Mouse (Mus musculus): ENCODE results near the gene Atp8a2. TPM values are rescaled to one million over a fixed set of nuclear protein-coding genes. Genes with fewer than 3 reads are reported as not detected.

Atp8a2 gene
- polyA plus RNA-seq, 1 experiment from 2014 or later = 0.74 TPM

- WGBS = 32% methylated on average over 9 of the region's 9 CpGs
- H3K4me1 ChIP-seq (ENCODE audit: control insufficient read depth, insufficient read depth, low read length) = no peaks in the 10 kb centered on the region
- ATAC-seq (ENCODE audit: low FRiP score, low TSS enrichment) = peak; percentile 2; the same call in 1 of the 2 replicates
- 0 out of 2 replicates have a peak overlapping the region, but pooled peaks have one; percentile 68 for H3K9ac ChIP-seq (ENCODE audit: low read depth, low read length)
- H3K27ac ChIP-seq (ENCODE audit: low read depth, low read length) = no peak overlapping the region
- peaks cover 33% of the 10 kb centered on the region for H3K27me3 ChIP-seq (ENCODE audit: control insufficient read depth, insufficient read depth, low read length)
- H3K4me3 ChIP-seq (ENCODE audit: low read length) = peak overlapping the region; percentile 73
- no peaks in the 10 kb centered on the region for H3K36me3 ChIP-seq (ENCODE audit: control insufficient read depth, insufficient read depth, low read length)
- H3K9me3 ChIP-seq (ENCODE audit: control insufficient read depth, low read length) = no peaks in the 10 kb centered on the region
- H3K4me2 ChIP-seq (replicated peaks; ENCODE audit: low read depth, low read length) = peak overlapping the region; percentile 100
These were observed 20.5 kb downstream of the Atp8a2 start for GRCm38 (mm10) chr14:60176469-60176890.

- Histone ChIP-seq H3K4me2 (replicated peaks; ENCODE audit: low read depth, low read length) (no peak overlapping the region), H3K9ac (ENCODE audit: low read depth, low read length) (no peak overlapping the region), H3K4me3 (ENCODE audit: low read length) (no peak overlapping the region), H3K9me3 (ENCODE audit: control insufficient read depth, low read length) (no peaks in the 10 kb centered on the region), H3K36me3 (ENCODE audit: control insufficient read depth, insufficient read depth, low read length) (no peaks in the 10 kb centered on the region), H3K27me3 (ENCODE audit: control insufficient read depth, insufficient read depth, low read length) (peaks cover 26% of the 10 kb centered on the region), H3K27ac (ENCODE audit: low read depth, low read length) (no peak overlapping the region), H3K4me1 (ENCODE audit: control insufficient read depth, insufficient read depth, low read length) (no peaks in the 10 kb centered on the region)
- ATAC-seq (ENCODE audit: low FRiP score, low TSS enrichment) = no peak
- WGBS = 62% methylated on average over 12 of the region's 12 CpGs
These were observed 24.5 kb downstream of the Atp8a2 start for GRCm38 (mm10) chr14:60172286-60173055.

GRCm38 (mm10) chr14:60170845-60171610, 26.0 kb downstream of the Atp8a2 start:
- Histone ChIP-seq H3K27me3 (ENCODE audit: control insufficient read depth, insufficient read depth, low read length) (peaks cover 12% of the 10 kb centered on the region), H3K4me2 (replicated peaks; ENCODE audit: low read depth, low read length) (no peak overlapping the region), H3K9me3 (ENCODE audit: control insufficient read depth, low read length) (no peaks in the 10 kb centered on the region), H3K4me3 (ENCODE audit: low read length) (no peak overlapping the region), H3K4me1 (ENCODE audit: control insufficient read depth, insufficient read depth, low read length) (no peaks in the 10 kb centered on the region), H3K27ac (ENCODE audit: low read depth, low read length) (no peak overlapping the region), H3K9ac (ENCODE audit: low read depth, low read length) (no peak overlapping the region), H3K36me3 (ENCODE audit: control insufficient read depth, insufficient read depth, low read length) (no peaks in the 10 kb centered on the region)
- 53% methylated on average over 16 of the region's 16 CpGs for WGBS
- no peak for ATAC-seq (ENCODE audit: low FRiP score, low TSS enrichment)

GRCm38 (mm10) chr14:60163367-60163766, 33.6 kb downstream of the Atp8a2 start:
- H3K4me3 ChIP-seq (ENCODE audit: low read length) = no peak overlapping the region
- no peaks in the 10 kb centered on the region for H3K4me1 ChIP-seq (ENCODE audit: control insufficient read depth, insufficient read depth, low read length)
- no peaks in the 10 kb centered on the region for H3K9me3 ChIP-seq (ENCODE audit: control insufficient read depth, low read length)
- H3K36me3 ChIP-seq (ENCODE audit: control insufficient read depth, insufficient read depth, low read length) = no peaks in the 10 kb centered on the region
- no peak overlapping the region for H3K4me2 ChIP-seq (replicated peaks; ENCODE audit: low read depth, low read length)
- H3K27me3 ChIP-seq (ENCODE audit: control insufficient read depth, insufficient read depth, low read length) = no peaks in the 10 kb centered on the region
- ATAC-seq (ENCODE audit: low FRiP score, low TSS enrichment) = no peak
- WGBS = 95% methylated on average over 3 of the region's 3 CpGs
- no peak overlapping the region for H3K27ac ChIP-seq (ENCODE audit: low read depth, low read length)
- H3K9ac ChIP-seq (ENCODE audit: low read depth, low read length) = no peak overlapping the region

GRCm38 (mm10) chr14:60152373-60152772, 44.6 kb downstream of the Atp8a2 start:
- H3K4me2 ChIP-seq (replicated peaks; ENCODE audit: low read depth, low read length) = no peak overlapping the region
- no peaks in the 10 kb centered on the region for H3K27me3 ChIP-seq (ENCODE audit: control insufficient read depth, insufficient read depth, low read length)
- H3K9me3 ChIP-seq (ENCODE audit: control insufficient read depth, low read length) = no peaks in the 10 kb centered on the region
- no peak overlapping the region for H3K27ac ChIP-seq (ENCODE audit: low read depth, low read length)
- 84% methylated on average over 11 of the region's 11 CpGs for WGBS
- no peak for ATAC-seq (ENCODE audit: low FRiP score, low TSS enrichment)
- H3K4me3 ChIP-seq (ENCODE audit: low read length) = no peak overlapping the region
- H3K4me1 ChIP-seq (ENCODE audit: control insufficient read depth, insufficient read depth, low read length) = no peaks in the 10 kb centered on the region
- H3K9ac ChIP-seq (ENCODE audit: low read depth, low read length) = no peak overlapping the region
- H3K36me3 ChIP-seq (ENCODE audit: control insufficient read depth, insufficient read depth, low read length) = no peaks in the 10 kb centered on the region

- H3K4me3 ChIP-seq (ENCODE audit: low read length) = no peak overlapping the region
- no peaks in the 10 kb centered on the region for H3K27me3 ChIP-seq (ENCODE audit: control insufficient read depth, insufficient read depth, low read length)
- no peak overlapping the region for H3K27ac ChIP-seq (ENCODE audit: low read depth, low read length)
- H3K36me3 ChIP-seq (ENCODE audit: control insufficient read depth, insufficient read depth, low read length) = no peaks in the 10 kb centered on the region
- H3K4me1 ChIP-seq (ENCODE audit: control insufficient read depth, insufficient read depth, low read length) = no peaks in the 10 kb centered on the region
- no peak overlapping the region for H3K9ac ChIP-seq (ENCODE audit: low read depth, low read length)
- 47% methylated on average over 3 of the region's 3 CpGs for WGBS
- H3K9me3 ChIP-seq (ENCODE audit: control insufficient read depth, low read length) = no peaks in the 10 kb centered on the region
- ATAC-seq (ENCODE audit: low FRiP score, low TSS enrichment) = no peak
- no peak overlapping the region for H3K4me2 ChIP-seq (replicated peaks; ENCODE audit: low read depth, low read length)
These were observed 48.1 kb downstream of the Atp8a2 start for GRCm38 (mm10) chr14:60148893-60149292.

GRCm38 (mm10) chr14:60143234-60143633, 53.7 kb downstream of the Atp8a2 start:
- Histone ChIP-seq H3K4me3 (ENCODE audit: low read length) (no peak overlapping the region), H3K9me3 (ENCODE audit: control insufficient read depth, low read length) (no peaks in the 10 kb centered on the region), H3K27me3 (ENCODE audit: control insufficient read depth, insufficient read depth, low read length) (no peaks in the 10 kb centered on the region), H3K4me2 (replicated peaks; ENCODE audit: low read depth, low read length) (no peak overlapping the region), H3K27ac (ENCODE audit: low read depth, low read length) (no peak overlapping the region), H3K4me1 (ENCODE audit: control insufficient read depth, insufficient read depth, low read length) (no peaks in the 10 kb centered on the region), H3K9ac (ENCODE audit: low read depth, low read length) (no peak overlapping the region), H3K36me3 (ENCODE audit: control insufficient read depth, insufficient read depth, low read length) (no peaks in the 10 kb centered on the region)
- ATAC-seq (ENCODE audit: low FRiP score, low TSS enrichment) = no peak
- WGBS = 89% methylated on average over 10 of the region's 10 CpGs

- Histone ChIP-seq H3K9ac (ENCODE audit: low read depth, low read length) (no peak overlapping the region), H3K4me3 (ENCODE audit: low read length) (no peak overlapping the region), H3K4me2 (replicated peaks; ENCODE audit: low read depth, low read length) (no peak overlapping the region), H3K27me3 (ENCODE audit: control insufficient read depth, insufficient read depth, low read length) (no peaks in the 10 kb centered on the region), H3K36me3 (ENCODE audit: control insufficient read depth, insufficient read depth, low read length) (no peaks in the 10 kb centered on the region), H3K27ac (ENCODE audit: low read depth, low read length) (no peak overlapping the region), H3K9me3 (ENCODE audit: control insufficient read depth, low read length) (no peaks in the 10 kb centered on the region), H3K4me1 (ENCODE audit: control insufficient read depth, insufficient read depth, low read length) (no peaks in the 10 kb centered on the region)
- ATAC-seq (ENCODE audit: low FRiP score, low TSS enrichment) = no peak
- 90% methylated on average over 3 of the region's 4 CpGs for WGBS
These were observed 58.6 kb downstream of the Atp8a2 start for GRCm38 (mm10) chr14:60138339-60138738.

- WGBS = 67% methylated on average over 6 of the region's 6 CpGs
These were observed 59.2 kb downstream of the Atp8a2 start for GRCm38 (mm10) chr14:60137812-60138211.

More at GRCm38 (mm10) chr14:60137812-60138211, 59.2 kb downstream of the Atp8a2 start:
- Histone ChIP-seq H3K4me3 (ENCODE audit: low read length) (no peak overlapping the region), H3K27me3 (ENCODE audit: control insufficient read depth, insufficient read depth, low read length) (no peaks in the 10 kb centered on the region), H3K27ac (ENCODE audit: low read depth, low read length) (no peak overlapping the region), H3K9me3 (ENCODE audit: control insufficient read depth, low read length) (no peaks in the 10 kb centered on the region), H3K9ac (ENCODE audit: low read depth, low read length) (no peak overlapping the region), H3K4me2 (replicated peaks; ENCODE audit: low read depth, low read length) (no peak overlapping the region), H3K36me3 (ENCODE audit: control insufficient read depth, insufficient read depth, low read length) (no peaks in the 10 kb centered on the region), H3K4me1 (ENCODE audit: control insufficient read depth, insufficient read depth, low read length) (no peaks in the 10 kb centered on the region)
- ATAC-seq (ENCODE audit: low FRiP score, low TSS enrichment) = no peak
